Mouse (Mus musculus): ENCODE results near the gene Ube2ql1. TPM values are rescaled to one million over a fixed set of nuclear protein-coding genes. Genes with fewer than 3 reads are reported as not detected.

Ube2ql1 gene
- total RNA-seq, 1 experiment = 0.76 TPM

GRCm38 (mm10) chr13:69672121-69672520 is 67.6 kb downstream of the Ube2ql1 start:
- Histone ChIP-seq H3K27ac (ENCODE audit: insufficient read depth, low read depth, low read length, poor library complexity, severe bottlenecking) (no peak overlapping the region), H3K9ac (ENCODE audit: insufficient read depth, low read depth, low read length, poor library complexity, severe bottlenecking) (no peak overlapping the region), H3K36me3 (ENCODE audit: control insufficient read depth, insufficient read depth, low read length, poor library complexity, severe bottlenecking) (no peaks in the 10 kb centered on the region), H3K4me3 (ENCODE audit: insufficient read depth in 1 of 2, low read depth in 1 of 2, low read length in 2 of 2, poor library complexity in 1 of 2, severe bottlenecking in 1 of 2) (no peak overlapping the region), H3K9me3 (ENCODE audit: control insufficient read depth, insufficient read depth, low read depth, low read length) (no peaks in the 10 kb centered on the region), H3K4me1 (ENCODE audit: control insufficient read depth in 2 of 2, insufficient read depth in 2 of 2, low read length in 2 of 2, poor library complexity in 1 of 2) (no peaks in the 10 kb centered on the region)
- no peak for TF ChIP-seq CHD2 (IDR thresholded peaks at IDR 0.05; ENCODE audit: low read depth, low read length)
- no peak for TF ChIP-seq ZC3H11A (IDR thresholded peaks at IDR 0.05; ENCODE audit: borderline replicate concordance, low read depth, low read length)
- TF ChIP-seq HCFC1 (IDR thresholded peaks at IDR 0.05; ENCODE audit: borderline replicate concordance, insufficient read depth, low read length) = no peak
- TF ChIP-seq ZNF384 (IDR thresholded peaks at IDR 0.05; ENCODE audit: low read depth, low read length) = no peak
- no peak for TF ChIP-seq MAFK (IDR thresholded peaks at IDR 0.05; ENCODE audit: insufficient read depth, low read depth, low read length)
- in situ Hi-C loops (cut with MboI; ENCODE audit: low sequenced_read_pairs in 2 of 2, unreplicated experiment in 2 of 2) = no loop called here
- no peak for DNase-seq (ENCODE audit: low read depth, low spot score)

- in situ Hi-C loops (cut with MboI; ENCODE audit: low sequenced_read_pairs in 2 of 2, unreplicated experiment in 2 of 2) = loop anchor here in 1 of 2 experiments (10.0 kb wide), 1 partner anchor 110 kb away; no protein-coding TSS in a partner anchor
- no peak for DNase-seq (ENCODE audit: low read depth, low spot score)
- H3K36me3 ChIP-seq (ENCODE audit: control insufficient read depth, insufficient read depth, low read length, poor library complexity, severe bottlenecking) = no peaks in the 10 kb centered on the region
- no peak overlapping the region for H3K27ac ChIP-seq (ENCODE audit: insufficient read depth, low read depth, low read length, poor library complexity, severe bottlenecking)
- H3K4me3 ChIP-seq (ENCODE audit: insufficient read depth in 1 of 2, low read depth in 1 of 2, low read length in 2 of 2, poor library complexity in 1 of 2, severe bottlenecking in 1 of 2) = no peak overlapping the region
- no peaks in the 10 kb centered on the region for H3K9me3 ChIP-seq (ENCODE audit: control insufficient read depth, insufficient read depth, low read depth, low read length)
- H3K9ac ChIP-seq (ENCODE audit: insufficient read depth, low read depth, low read length, poor library complexity, severe bottlenecking) = no peak overlapping the region
- H3K4me1 ChIP-seq (ENCODE audit: control insufficient read depth in 2 of 2, insufficient read depth in 2 of 2, low read length in 2 of 2, poor library complexity in 1 of 2) = no peaks in the 10 kb centered on the region
- TF ChIP-seq CHD2 (IDR thresholded peaks at IDR 0.05; ENCODE audit: low read depth, low read length) (no peak), ZC3H11A (IDR thresholded peaks at IDR 0.05; ENCODE audit: borderline replicate concordance, low read depth, low read length) (no peak), HCFC1 (IDR thresholded peaks at IDR 0.05; ENCODE audit: borderline replicate concordance, insufficient read depth, low read length) (no peak), ZNF384 (IDR thresholded peaks at IDR 0.05; ENCODE audit: low read depth, low read length) (no peak), MAFK (IDR thresholded peaks at IDR 0.05; ENCODE audit: insufficient read depth, low read depth, low read length) (no peak)
Observed at GRCm38 (mm10) chr13:69654508-69654907, 85.2 kb downstream of the Ube2ql1 start.

Other genes starting within 250 kb of the Ube2ql1 start
- 220 TPM in 2 replicates for gene Nsun2, start 206.1 kb downstream of the Ube2ql1 start, total RNA-seq (2012; rRNA removed)
- 20.0 and 22.3 TPM in 2 replicates for gene Tent4a, start 205.3 kb downstream of the Ube2ql1 start, total RNA-seq (2012; rRNA removed)
- 11.5 and 13.5 TPM in 2 replicates for gene Srd5a1, start 128.4 kb downstream of the Ube2ql1 start, total RNA-seq (2012; rRNA removed)
- gene Med10, start 62.5 kb upstream of the Ube2ql1 start, total RNA-seq (2012; rRNA removed) = 43.3 and 63.1 TPM in 2 replicates